Mouse (Mus musculus): ENCODE results near the gene Rrp7a. TPM values are rescaled to one million over a fixed set of nuclear protein-coding genes. Genes with fewer than 3 reads are reported as not detected.
"Not testable (repeated sequence)": the region's sequence is repeated elsewhere in the genome, so short reads cannot be mapped to it uniquely, and the experiment has no call there.

Gene Rrp7a
- polyA plus RNA-seq, 1 experiment from 2014 or later = 78.9 TPM

DNA sequence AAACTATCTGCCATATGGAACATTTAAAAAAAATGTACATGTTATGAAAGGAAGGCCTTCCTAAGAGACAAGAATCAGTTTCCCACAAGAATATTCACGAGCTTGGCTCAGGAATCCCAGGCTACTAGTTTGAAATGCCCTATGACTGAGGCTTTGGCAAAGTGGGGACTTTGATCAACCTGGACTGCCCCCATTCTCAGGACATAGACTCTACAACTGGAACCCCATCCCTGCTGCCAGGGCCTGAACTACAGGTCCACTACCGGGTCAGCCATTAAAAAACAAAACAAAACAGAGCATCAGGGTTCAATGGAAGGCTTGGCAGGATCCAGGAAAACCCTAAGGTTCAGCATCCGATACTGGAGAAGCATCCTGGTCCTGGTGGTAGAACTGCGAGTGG, 28.1 kb upstream of the Rrp7a start:
- Histone ChIP-seq H3K4me3 (no peak overlapping the region), H3K27ac (replicated peaks) (no peak overlapping the region), H3K4me2 (no peak overlapping the region), H3K27me3 (no peaks in the 10 kb centered on the region), H3K4me1 (replicated peaks) (peaks cover 27% of the 10 kb centered on the region), H3K9me3 (no peaks in the 10 kb centered on the region), H3K36me3 (peaks cover 11% of the 10 kb centered on the region), H3K9ac (no peak overlapping the region)
- WGBS = 83% methylated on average over 4 of the region's 4 CpGs
- ATAC-seq (ENCODE audit: low FRiP score, low read depth) = no peak

DNA sequence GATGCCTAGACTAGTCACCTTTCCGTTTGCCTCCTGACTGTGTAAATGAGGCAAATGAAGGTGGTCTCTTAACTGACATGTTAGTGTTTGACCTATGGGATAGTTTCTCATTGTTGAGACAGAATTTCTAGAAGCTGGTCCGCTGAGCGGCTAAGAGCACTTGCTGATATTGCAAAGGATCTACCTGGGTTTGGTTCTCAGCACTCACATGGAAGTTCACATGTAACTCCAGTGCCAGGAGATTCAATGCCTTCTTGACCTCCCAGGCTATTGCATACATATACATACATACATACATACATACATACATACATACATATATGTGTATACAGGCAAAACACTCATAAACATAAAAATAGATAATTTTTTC, 27.5 kb upstream of the Rrp7a start:
- Histone ChIP-seq H3K9me3 (no peaks in the 10 kb centered on the region), H3K4me3 (peak overlapping the region; percentile 99), H3K9ac (peak overlapping the region; percentile 47), H3K27me3 (no peaks in the 10 kb centered on the region), H3K4me2 (peak overlapping the region; percentile 76), H3K4me1 (replicated peaks) (peaks cover 27% of the 10 kb centered on the region), H3K27ac (replicated peaks) (peak overlapping the region; percentile 100), H3K36me3 (peaks cover 15% of the 10 kb centered on the region)
- WGBS = 32% methylated on average over 3 of the region's 3 CpGs
- ATAC-seq (ENCODE audit: low FRiP score, low read depth) = no peak

DNA sequence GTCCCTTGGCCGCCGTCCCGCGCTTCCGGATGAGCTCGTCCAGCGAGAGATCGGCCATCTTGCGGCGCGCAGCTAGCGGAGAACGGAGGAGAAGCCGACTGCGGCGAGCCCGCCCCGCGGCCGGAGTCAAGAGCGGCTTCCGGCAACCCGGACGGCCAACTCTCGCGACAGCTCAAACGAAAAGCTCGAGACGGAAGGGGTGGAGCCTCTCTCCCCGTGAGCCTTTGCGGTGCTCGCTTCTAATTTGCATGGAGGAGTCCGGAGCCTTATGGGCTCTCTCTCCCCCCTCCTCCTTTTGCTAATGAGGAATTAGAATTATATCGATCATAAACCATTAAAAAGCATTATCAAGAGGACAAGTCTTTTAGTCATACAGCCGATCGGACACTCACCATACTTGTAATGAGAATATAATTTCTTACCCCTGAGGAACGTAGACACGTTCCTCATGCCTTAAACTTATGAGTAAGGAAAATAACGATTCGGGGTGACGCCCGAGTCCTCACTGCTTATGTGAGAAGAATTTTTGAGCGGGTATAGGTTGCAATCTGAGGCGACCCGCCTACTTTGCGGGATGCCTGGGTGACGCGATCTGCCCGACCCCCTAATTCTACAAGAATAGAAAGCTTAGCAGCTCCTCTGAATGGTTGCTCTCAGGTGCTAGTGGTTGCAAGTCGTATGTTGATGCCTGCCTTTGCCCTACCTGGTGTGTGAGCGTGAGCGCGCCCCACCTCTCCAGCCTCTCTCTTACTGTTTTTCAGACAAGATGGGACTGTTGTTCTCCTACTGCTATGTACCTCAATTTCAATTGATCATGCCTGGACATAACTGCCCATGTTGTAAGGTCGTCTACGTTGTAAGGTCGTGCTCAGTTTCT, 26.8 kb upstream of the Rrp7a start, which contains the start of gene Poldip3:
Gene Poldip3 (minus strand): TSS at position 189 of the 877 bp plus-strand sequence.
- peak; percentile 95 for ATAC-seq (ENCODE audit: low FRiP score, low read depth)
- H3K27me3 ChIP-seq = no peaks in the 10 kb centered on the region
- peak within 1 kb of the TSS; percentile 76 for H3K4me2 ChIP-seq
- H3K9ac ChIP-seq = peak within 1 kb of the TSS; percentile 98
- peaks cover 27% of the 10 kb centered on the region for H3K4me1 ChIP-seq (replicated peaks)
- peak within 1 kb of the TSS; percentile 99 for H3K4me3 ChIP-seq
- no peaks in the 10 kb centered on the region for H3K9me3 ChIP-seq
- H3K27ac ChIP-seq (replicated peaks) = peak within 1 kb of the TSS; percentile 100
- peaks cover 15% of the 10 kb centered on the region for H3K36me3 ChIP-seq
- under 1% methylated on average over 54 of the region's 56 CpGs for WGBS

DNA sequence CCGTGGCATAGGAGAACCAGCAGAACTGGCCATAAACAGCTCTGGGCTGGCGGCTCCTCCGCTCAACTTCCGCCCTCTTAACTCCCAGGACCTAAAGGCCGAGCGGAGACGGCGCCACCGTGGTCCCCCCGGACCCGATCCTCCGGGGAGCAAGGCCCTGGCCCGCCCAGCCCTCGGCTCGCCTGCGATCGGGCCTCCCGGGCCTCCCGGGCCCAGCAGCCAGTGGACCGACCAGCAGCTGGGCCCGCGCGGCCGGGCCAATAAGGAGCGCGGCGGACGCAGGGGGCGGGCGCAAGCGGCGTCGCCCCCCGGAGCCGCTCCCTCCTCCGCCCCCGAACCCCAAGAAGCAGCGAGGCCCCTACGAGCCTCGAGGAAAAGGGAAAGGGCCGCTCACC, 26.2 kb upstream of the Rrp7a start:
- H3K4me3 ChIP-seq = peak overlapping the region; percentile 99
- ATAC-seq (ENCODE audit: low FRiP score, low read depth) = peak; percentile 86
- no peaks in the 10 kb centered on the region for H3K27me3 ChIP-seq
- H3K27ac ChIP-seq (replicated peaks) = peak overlapping the region; percentile 100
- peak overlapping the region; percentile 98 for H3K9ac ChIP-seq
- H3K4me1 ChIP-seq (replicated peaks) = peaks cover 27% of the 10 kb centered on the region
- H3K9me3 ChIP-seq = no peaks in the 10 kb centered on the region
- H3K4me2 ChIP-seq = peak overlapping the region; percentile 76
- peaks cover 14% of the 10 kb centered on the region for H3K36me3 ChIP-seq
- WGBS = 0% methylated on average over 35 of the region's 41 CpGs

DNA sequence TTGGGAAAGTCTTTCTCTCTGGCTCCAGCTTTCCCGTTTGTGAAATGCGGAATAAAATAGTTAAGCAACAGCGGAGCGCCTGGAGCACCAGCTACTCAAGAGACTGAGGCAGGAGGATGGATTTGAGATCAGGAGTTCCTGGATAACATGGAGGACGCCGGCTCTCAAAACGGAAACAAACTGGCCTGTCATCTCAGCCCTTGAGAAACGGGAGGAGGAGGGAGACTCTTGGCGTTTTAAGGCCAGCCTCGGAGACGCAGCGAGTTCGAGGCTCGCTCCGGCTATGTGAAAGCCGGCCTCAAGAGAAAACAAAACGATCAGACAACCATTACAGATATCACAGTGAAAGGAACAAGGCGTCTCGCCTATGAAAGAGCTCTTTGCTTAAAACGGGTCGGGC, 25.8 kb upstream of the Rrp7a start:
- WGBS = 4% methylated on average over 21 of the region's 21 CpGs
- no peak for ATAC-seq (ENCODE audit: low FRiP score, low read depth)
- Histone ChIP-seq H3K27ac (replicated peaks) (peak overlapping the region; percentile 100), H3K36me3 (peaks cover 14% of the 10 kb centered on the region), H3K4me2 (peak overlapping the region; percentile 76), H3K9me3 (no peaks in the 10 kb centered on the region), H3K4me3 (peak overlapping the region; percentile 99), H3K27me3 (no peaks in the 10 kb centered on the region), H3K9ac (peak overlapping the region; percentile 98), H3K4me1 (replicated peaks) (peaks cover 29% of the 10 kb centered on the region)

DNA sequence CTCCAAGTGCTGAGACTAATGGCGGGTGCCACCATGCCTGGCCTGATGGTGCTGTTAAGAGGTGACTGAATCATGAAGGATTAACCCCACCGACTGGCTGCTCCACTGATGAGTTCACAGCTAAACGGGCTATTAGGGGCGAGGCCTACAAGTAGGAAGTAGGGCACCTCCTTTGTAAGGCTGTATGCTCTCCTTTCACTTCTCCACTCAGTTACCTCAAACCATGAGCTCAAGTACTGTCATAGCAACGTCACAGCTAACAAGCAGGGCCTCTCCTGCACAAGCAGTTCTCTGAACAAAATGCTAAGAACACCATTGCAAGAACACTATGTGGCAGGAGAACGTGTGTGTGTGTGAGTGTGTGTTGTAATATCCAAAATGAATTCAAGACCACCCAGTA, 22.9 kb upstream of the Rrp7a start:
- H3K36me3 ChIP-seq = peaks cover 14% of the 10 kb centered on the region
- no peaks in the 10 kb centered on the region for H3K27me3 ChIP-seq
- no peak overlapping the region for H3K27ac ChIP-seq (replicated peaks)
- peaks cover 42% of the 10 kb centered on the region for H3K4me1 ChIP-seq (replicated peaks)
- WGBS = 96% methylated on average over 6 of the region's 6 CpGs
- no peaks in the 10 kb centered on the region for H3K9me3 ChIP-seq
- no peak overlapping the region for H3K9ac ChIP-seq
- no peak for ATAC-seq (ENCODE audit: low FRiP score, low read depth)
- H3K4me2 ChIP-seq = no peak overlapping the region
- no peak overlapping the region for H3K4me3 ChIP-seq

DNA sequence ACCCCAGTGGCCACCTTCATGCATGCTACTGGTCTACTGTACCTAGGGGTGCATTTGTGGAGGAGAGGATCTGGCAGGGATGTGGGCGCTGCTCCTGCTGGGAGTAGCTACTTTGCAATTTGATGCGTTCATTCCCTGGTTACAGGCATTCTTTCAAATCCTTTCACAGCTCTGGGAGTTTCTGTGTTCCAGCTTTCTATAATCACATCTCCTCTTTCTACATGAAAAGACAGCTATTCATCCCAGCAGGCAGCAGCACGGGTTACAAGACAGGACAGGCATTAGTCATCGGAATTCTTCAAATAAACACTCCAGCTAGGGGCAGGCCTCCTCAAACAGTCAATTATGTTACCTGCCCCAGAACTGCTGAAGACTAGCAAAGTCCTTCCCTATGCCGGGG, 20.3 kb upstream of the Rrp7a start:
- no peaks in the 10 kb centered on the region for H3K9me3 ChIP-seq
- no peak overlapping the region for H3K9ac ChIP-seq
- 34% methylated on average over 5 of the region's 5 CpGs for whole genome bisulfite sequencing
- no peak overlapping the region; the same call in 1 of the 2 replicates for H3K27ac ChIP-seq (replicated peaks)
- H3K4me2 ChIP-seq = no peak overlapping the region
- H3K27me3 ChIP-seq = no peaks in the 10 kb centered on the region
- H3K4me1 ChIP-seq (replicated peaks) = peaks cover 30% of the 10 kb centered on the region
- no peak overlapping the region for H3K4me3 ChIP-seq
- no peak for ATAC-seq (ENCODE audit: low FRiP score, low read depth)
- peaks cover 17% of the 10 kb centered on the region for H3K36me3 ChIP-seq

DNA sequence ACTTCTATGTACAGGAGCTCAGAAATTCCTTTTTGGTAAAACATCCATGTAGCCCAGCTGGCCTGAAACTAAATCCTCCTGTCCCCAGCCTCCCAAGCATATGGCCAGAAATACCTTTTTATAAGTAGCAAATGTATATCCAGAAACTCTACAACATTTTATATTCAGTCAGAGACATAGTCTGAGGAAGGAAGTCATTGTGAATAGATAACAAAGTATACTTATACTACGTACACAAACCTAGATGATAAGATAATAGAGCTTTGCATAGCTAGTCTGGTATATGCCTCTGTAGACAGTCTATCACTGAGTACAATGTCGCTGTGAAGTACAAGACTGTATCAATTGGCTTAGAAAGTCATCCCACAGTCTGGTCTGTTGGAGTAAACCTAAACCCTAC, 13.1 kb upstream of the Rrp7a start:
- Histone ChIP-seq H3K9me3 (no peaks in the 10 kb centered on the region), H3K4me2 (no peak overlapping the region), H3K4me1 (replicated peaks) (no peaks in the 10 kb centered on the region), H3K27me3 (no peaks in the 10 kb centered on the region), H3K36me3 (peaks cover 64% of the 10 kb centered on the region), H3K4me3 (no peak overlapping the region), H3K27ac (replicated peaks) (no peak overlapping the region), H3K9ac (no peak overlapping the region)
- 95% methylated on average over 2 of the region's 2 CpGs for WGBS
- no peak for ATAC-seq (ENCODE audit: low FRiP score, low read depth)

DNA sequence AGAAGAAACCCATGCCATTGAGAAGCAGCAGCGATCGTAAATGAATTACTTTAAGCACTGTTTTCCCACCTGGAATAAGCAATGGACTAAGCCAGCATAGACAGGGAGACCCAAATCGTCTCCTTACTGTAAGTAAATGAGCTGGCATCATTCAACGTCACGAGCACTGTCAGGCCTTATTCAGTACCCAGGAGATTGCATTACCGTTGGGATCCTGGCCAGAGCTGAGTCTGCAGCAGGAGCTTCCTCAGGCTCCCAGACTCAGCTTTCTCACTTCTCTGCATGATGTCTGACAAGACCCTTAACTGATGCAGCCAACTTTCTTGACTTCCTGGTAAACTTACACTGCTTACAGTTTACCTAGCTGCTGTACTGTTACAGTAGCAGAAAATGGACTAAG, 12.1 kb upstream of the Rrp7a start:
- Histone ChIP-seq H3K4me2 (no peak overlapping the region), H3K27me3 (no peaks in the 10 kb centered on the region), H3K36me3 (peaks cover 74% of the 10 kb centered on the region), H3K9ac (no peak overlapping the region), H3K9me3 (no peaks in the 10 kb centered on the region), H3K4me3 (no peak overlapping the region), H3K4me1 (replicated peaks) (no peaks in the 10 kb centered on the region), H3K27ac (replicated peaks) (no peak overlapping the region)
- no peak for ATAC-seq (ENCODE audit: low FRiP score, low read depth)
- WGBS = 73% methylated on average over 6 of the region's 6 CpGs

DNA sequence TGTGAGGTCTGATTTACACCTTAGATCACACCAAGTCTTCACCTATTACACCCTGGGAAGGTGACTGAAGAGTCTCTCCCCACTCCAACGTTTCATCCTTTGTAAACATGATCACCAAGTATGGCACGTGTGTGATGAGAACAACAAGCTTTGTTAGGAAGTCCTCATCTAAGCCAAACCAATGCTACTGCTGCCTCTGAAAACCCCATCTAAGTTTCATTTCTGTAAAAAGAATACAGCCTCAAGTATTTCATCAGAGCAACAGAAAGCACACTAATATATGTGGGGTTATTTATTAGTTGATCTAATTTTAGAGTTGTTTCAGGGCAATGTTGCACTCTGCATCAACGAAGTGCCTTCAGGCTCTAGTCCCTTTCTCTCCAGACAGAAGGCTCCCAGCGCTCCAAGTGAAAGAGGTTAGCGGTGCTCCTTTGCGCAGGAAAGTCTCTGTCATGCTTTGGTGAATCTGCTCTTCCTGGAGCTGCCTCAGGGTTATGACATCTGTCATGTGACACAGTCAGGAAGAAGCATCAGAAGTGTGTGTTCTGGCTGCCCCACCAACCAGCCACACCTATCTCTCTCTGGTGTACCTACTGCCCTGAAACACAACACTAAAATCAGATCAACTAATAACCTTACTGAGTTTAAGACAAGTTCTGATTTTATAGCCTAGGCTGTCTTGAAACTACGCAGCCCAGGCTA, 7.1 kb upstream of the Rrp7a start:
- no peak for ATAC-seq (ENCODE audit: low FRiP score, low read depth)
- no peaks in the 10 kb centered on the region for H3K27me3 ChIP-seq
- H3K4me1 ChIP-seq (replicated peaks) = no peaks in the 10 kb centered on the region
- no peak overlapping the region for H3K27ac ChIP-seq (replicated peaks)
- no peaks in the 10 kb centered on the region for H3K9me3 ChIP-seq
- H3K9ac ChIP-seq = no peak overlapping the region
- peaks cover 87% of the 10 kb centered on the region for H3K36me3 ChIP-seq
- H3K4me2 ChIP-seq = no peak overlapping the region
- no peak overlapping the region for H3K4me3 ChIP-seq
- 90% methylated on average over 7 of the region's 7 CpGs for WGBS

DNA sequence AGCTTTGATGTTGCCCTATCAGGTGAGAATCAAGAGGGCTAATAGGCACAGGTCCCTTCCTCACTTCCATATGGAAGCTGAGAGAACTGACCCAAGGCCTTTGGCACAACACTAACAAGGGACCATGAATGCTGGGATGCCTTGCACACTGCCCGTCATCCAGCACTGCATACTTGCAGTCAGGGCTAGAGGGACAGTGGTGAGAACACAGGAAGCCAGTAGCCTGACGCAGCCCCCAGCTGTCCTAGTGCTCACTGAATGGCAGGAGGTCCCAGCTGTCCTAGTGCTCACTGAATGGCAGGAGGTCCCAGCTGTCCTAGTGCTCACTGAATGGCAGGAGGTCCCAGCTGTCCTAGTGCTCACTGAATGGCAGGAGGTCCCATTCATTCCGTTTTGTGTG, 4.4 kb upstream of the Rrp7a start:
- H3K4me3 ChIP-seq; H3K4me1 ChIP-seq (replicated peaks); H3K27ac ChIP-seq (replicated peaks); H3K27me3 ChIP-seq; H3K9me3 ChIP-seq; ATAC-seq (ENCODE audit: low FRiP score, low read depth); H3K4me2 ChIP-seq; H3K9ac ChIP-seq: not testable (repeated sequence)
- WGBS = 49% methylated on average over 3 of the region's 3 CpGs
- H3K36me3 ChIP-seq = peaks cover 62% of the 10 kb centered on the region

DNA sequence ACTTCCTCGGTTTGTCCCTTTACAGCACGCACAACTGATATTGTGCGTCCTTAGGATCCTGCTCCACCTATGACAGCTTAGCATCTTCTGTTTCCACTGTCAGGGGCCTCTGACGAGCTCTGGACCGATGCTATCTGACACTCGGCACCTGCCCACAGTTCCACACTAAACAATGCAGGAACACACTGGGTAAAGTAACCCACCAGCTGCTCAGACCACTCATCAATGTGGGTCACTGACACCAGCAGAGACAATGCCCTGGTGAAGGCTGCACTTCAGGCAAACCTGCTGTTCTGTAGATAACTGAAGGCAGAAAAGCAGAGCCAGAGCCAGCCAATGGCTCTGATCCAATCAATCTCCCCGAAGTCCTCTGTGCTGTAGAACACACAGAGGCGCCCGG, 4.0 kb upstream of the Rrp7a start:
- Histone ChIP-seq H3K27me3 (no peaks in the 10 kb centered on the region), H3K4me1 (replicated peaks) (peaks cover 3% of the 10 kb centered on the region), H3K4me3 (no peak overlapping the region), H3K9ac (no peak overlapping the region), H3K27ac (replicated peaks) (no peak overlapping the region), H3K4me2 (no peak overlapping the region), H3K36me3 (peaks cover 58% of the 10 kb centered on the region), H3K9me3 (no peaks in the 10 kb centered on the region)
- 77% methylated on average over 9 of the region's 9 CpGs for WGBS
- no peak for ATAC-seq (ENCODE audit: low FRiP score, low read depth)

Data from hindbrain, embryonic 15.5 days (tissue).